Mouse (Mus musculus) lung, postnatal 0 days (tissue): ENCODE results near the gene Igf2r.

ENCODE experiments used
- CTCF ChIP-seq: IDR thresholded peaks from 2 replicates; pipeline ENCODE4 v1.5.1; 2016; ENCODE audit warnings: antibody characterized with exemption, mild to moderate bottlenecking
- EP300 ChIP-seq: IDR thresholded peaks from 2 replicates; pipeline ENCODE4 v1.6.1; 2016; ENCODE audit warnings: antibody characterized with exemption, mild to moderate bottlenecking, control low read depth

- TF ChIP-seq CTCF (no peak), EP300 (peak; percentile 30; the same call in 1 of the 2 replicates)
Observed at GRCm38 (mm10) chr17:12790353-12791078, 21.1 kb upstream of the Igf2r start.
